Mouse (Mus musculus): Measurements from ENCODE around the gene Skida1.

- TF ChIP-seq POLR2A (IDR thresholded peaks at IDR 0.05; ENCODE audit: low read depth, low read length), result no peak
- no peak for TF ChIP-seq CTCF (IDR thresholded peaks at IDR 0.05; ENCODE audit: extremely low read depth, insufficient read depth, insufficient read length, insufficient replicate concordance)
These were observed 23.1 kb downstream of the Skida1 start for GRCm38 (mm10) chr2:18025781-18026115.

Measured in spleen, adult 2 months (tissue).